Mouse (Mus musculus): ENCODE measurements around the gene Asphd1.
A peak's percentile ranks its signal among the peaks of the same experiment; 100 is the strongest.

The Asphd1 gene

DNA sequence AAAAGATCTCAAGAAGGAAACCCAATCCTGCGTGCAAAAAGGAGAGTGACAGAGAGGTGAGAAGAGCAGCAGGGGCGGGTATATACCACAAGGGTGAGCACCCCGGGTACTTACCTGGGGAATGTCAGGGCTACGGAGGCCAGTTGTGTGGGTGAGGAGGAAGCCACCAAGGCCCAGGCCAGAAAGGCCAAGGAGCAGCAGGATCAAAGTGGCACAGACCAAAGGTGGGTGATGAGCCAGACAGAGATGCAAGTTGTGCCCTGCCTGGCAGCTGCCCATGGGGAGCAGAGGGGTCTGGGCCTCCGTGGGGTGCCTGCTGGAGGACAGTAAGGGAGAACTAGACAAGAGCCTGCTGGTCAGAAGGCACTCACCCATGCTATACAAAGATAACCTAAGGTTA is 52.5 kb downstream of the Asphd1 start:
- DNase-seq (ENCODE audit: low read depth) = peak; percentile 24

Data from naive thymus-derived CD4-positive, alpha-beta T cell, adult 2 months (primary cell).